Mouse (Mus musculus): ENCODE measurements around the gene Gm5141. TPM values are rescaled to one million over a fixed set of nuclear protein-coding genes. Genes with fewer than 3 reads are reported as not detected.
"Not testable (repeated sequence)": the region's sequence is repeated elsewhere in the genome, so short reads cannot be mapped to it uniquely, and the experiment has no call there.

Gm5141 gene
- 11.7 and 13.1 TPM in 2 replicates for polyA plus RNA-seq (2014; fragmentation: Nextera tagmentation; extraction: Ambion mirVana)

DNA sequence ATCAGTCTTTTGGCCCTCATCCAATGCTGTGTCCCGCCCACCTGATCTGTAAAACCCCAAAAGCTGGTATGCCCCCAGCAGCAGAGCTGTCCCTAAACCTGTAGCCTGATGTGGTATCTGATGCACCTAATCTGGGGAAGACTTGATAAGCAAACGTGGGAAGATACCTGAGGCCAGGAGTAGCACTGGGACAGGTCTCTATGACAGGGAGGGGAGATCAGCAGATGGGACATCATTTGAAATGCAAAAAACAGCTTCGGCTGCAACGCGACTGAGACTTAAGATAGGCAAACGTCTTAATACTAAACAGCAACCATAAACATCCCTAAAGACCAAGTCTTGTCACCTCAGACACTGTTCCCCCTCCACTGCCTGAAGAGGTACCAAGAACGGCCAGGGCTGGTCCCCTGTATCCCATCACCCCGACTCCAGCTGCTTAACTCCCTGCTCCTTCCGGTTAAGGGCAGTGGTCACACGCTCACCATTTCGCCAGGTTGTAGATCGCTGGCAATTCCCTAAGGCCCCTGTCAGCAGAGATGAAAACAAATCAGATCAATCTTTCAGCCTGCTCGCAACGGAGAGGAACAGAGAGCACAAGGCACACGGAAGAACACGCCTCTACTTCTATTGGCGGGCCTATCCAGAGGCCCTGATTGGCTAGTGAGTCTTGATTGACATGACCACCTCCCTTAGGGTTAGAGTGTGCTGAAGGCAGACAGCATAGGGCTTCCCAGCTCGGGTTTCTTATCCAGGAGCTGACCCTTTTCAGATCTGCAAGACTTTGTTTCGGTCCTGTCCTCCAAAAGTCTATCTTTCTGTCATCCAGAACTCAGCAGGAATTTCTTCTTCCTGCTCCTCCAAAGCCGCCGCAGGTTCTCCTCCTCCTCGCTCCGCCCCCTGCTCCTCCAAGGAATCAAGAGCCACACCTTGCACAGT lies at the start of gene Gm5141:
TSS of gene Gm5141 (minus strand) at position 610 of the 936 bp plus-strand sequence.
- H3K9me3 ChIP-seq (ENCODE audit: control insufficient read depth, low read length); H3K27ac ChIP-seq (ENCODE audit: low read depth, low read length); H3K36me3 ChIP-seq (ENCODE audit: control insufficient read depth, insufficient read depth, low read length); H3K4me1 ChIP-seq (replicated peaks; ENCODE audit: control insufficient read depth, insufficient read depth, low read length); H3K27me3 ChIP-seq (ENCODE audit: control insufficient read depth, insufficient read depth, low read length): not testable (repeated sequence)
- 6% methylated on average over 19 of the region's 23 CpGs for WGBS
- ATAC-seq (replicated peaks; ENCODE audit: low FRiP score) (peak; percentile 100), DNase-seq (ENCODE audit: low spot score) (peak; percentile 51)
- Histone ChIP-seq H3K9ac (ENCODE audit: low read length) (peak within 1 kb of the TSS; percentile 61), H3K4me2 (ENCODE audit: low read depth, low read length, severe bottlenecking) (peak within 1 kb of the TSS; percentile 55), H3K4me3 (ENCODE audit: low read depth, low read length) (peak within 1 kb of the TSS; percentile 42)

DNA sequence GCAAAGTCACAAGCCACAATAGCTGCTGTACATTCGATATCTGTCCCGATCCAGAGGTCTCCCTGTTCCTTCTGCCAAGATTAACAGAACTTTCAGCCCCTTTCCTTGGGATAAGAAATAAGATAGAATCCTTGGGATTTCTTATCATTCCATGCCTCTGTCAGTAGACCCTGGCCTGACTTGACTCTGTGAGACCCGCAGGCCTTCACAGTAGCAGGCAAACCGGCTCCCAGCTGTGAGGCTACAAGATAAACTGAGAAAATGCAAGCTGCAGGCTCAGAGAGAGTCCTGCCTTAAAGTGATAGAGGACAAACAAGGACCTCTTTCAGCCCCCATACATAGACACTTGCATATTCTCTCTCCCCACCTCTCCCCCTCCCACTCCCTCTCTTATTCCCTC lies 47.7 kb upstream of the Gm5141 start:
- no peaks in the 10 kb centered on the region for H3K9me3 ChIP-seq (ENCODE audit: control insufficient read depth, low read length)
- no peaks in the 10 kb centered on the region for H3K36me3 ChIP-seq (ENCODE audit: control insufficient read depth, insufficient read depth, low read length)
- DNase-seq (ENCODE audit: low spot score) (no peak), ATAC-seq (replicated peaks; ENCODE audit: low FRiP score) (no peak)
- no peaks in the 10 kb centered on the region for H3K27me3 ChIP-seq (ENCODE audit: control insufficient read depth, insufficient read depth, low read length)
- no peaks in the 10 kb centered on the region for H3K4me1 ChIP-seq (replicated peaks; ENCODE audit: control insufficient read depth, insufficient read depth, low read length)
- no peak overlapping the region for H3K4me2 ChIP-seq (ENCODE audit: low read depth, low read length, severe bottlenecking)
- H3K27ac ChIP-seq (ENCODE audit: low read depth, low read length): no peak overlapping the region
- WGBS: 39% methylated on average over 4 of the region's 4 CpGs
- no peak overlapping the region for H3K9ac ChIP-seq (ENCODE audit: low read length)
- H3K4me3 ChIP-seq (ENCODE audit: low read depth, low read length): no peak overlapping the region

DNA sequence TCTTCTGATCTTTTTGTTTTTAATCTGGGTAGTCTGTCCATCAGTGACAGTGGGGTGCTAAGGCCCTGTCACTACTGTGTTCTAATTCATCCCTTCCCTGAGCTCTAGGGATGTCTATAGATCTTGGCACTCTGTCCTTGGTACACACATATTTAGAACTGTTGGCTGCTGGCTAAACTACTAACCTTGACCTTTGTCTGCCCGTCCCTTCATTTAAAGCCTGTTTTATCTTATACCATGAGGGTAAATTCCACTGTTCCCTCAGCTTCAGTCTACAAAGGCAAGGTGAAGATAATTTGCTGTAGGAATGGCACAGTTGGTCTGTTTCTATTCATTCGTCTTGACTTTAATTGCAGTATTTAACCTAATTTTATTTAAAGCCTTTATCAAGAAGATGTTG lies 46.6 kb upstream of the Gm5141 start:
- no peaks in the 10 kb centered on the region for H3K36me3 ChIP-seq (ENCODE audit: control insufficient read depth, insufficient read depth, low read length)
- no peak overlapping the region for H3K9ac ChIP-seq (ENCODE audit: low read length)
- ATAC-seq (replicated peaks; ENCODE audit: low FRiP score): no peak
- WGBS: 90% methylated on average over 2 of the region's 2 CpGs
- no peak overlapping the region for H3K27ac ChIP-seq (ENCODE audit: low read depth, low read length)
- no peak overlapping the region for H3K4me3 ChIP-seq (ENCODE audit: low read depth, low read length)
- no peaks in the 10 kb centered on the region for H3K27me3 ChIP-seq (ENCODE audit: control insufficient read depth, insufficient read depth, low read length)
- H3K4me1 ChIP-seq (replicated peaks; ENCODE audit: control insufficient read depth, insufficient read depth, low read length): no peaks in the 10 kb centered on the region
- DNase-seq (ENCODE audit: low spot score): no peak
- no peak overlapping the region for H3K4me2 ChIP-seq (ENCODE audit: low read depth, low read length, severe bottlenecking)
- no peaks in the 10 kb centered on the region for H3K9me3 ChIP-seq (ENCODE audit: control insufficient read depth, low read length)

DNA sequence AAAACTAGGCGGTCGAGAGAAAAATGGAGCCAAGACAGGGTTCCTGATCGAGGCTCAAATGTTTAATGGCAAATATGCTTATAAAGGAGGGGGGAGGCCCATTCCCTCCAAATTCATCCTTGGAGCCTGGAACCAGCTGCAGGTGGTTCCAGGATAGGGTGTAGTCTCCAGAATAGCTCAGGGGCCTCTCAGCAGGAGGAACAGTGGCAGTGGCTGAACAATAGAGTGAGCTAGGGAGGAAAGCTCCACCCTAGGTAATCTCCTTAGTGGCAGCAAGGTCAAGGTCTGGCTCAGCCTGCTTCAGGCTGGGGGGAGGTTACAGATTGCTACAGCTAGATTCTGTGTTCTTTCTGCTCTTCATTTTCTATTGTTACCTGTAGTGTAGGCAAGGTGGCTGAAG lies 30.1 kb upstream of the Gm5141 start:
- not testable (repeated sequence) for H3K9ac ChIP-seq (ENCODE audit: low read length); DNase-seq (ENCODE audit: low spot score); H3K27me3 ChIP-seq (ENCODE audit: control insufficient read depth, insufficient read depth, low read length); H3K4me2 ChIP-seq (ENCODE audit: low read depth, low read length, severe bottlenecking); H3K4me1 ChIP-seq (replicated peaks; ENCODE audit: control insufficient read depth, insufficient read depth, low read length); H3K36me3 ChIP-seq (ENCODE audit: control insufficient read depth, insufficient read depth, low read length); H3K9me3 ChIP-seq (ENCODE audit: control insufficient read depth, low read length); ATAC-seq (replicated peaks; ENCODE audit: low FRiP score); H3K4me3 ChIP-seq (ENCODE audit: low read depth, low read length); H3K27ac ChIP-seq (ENCODE audit: low read depth, low read length)
- 76% methylated on average over 3 of the region's 3 CpGs for WGBS

DNA sequence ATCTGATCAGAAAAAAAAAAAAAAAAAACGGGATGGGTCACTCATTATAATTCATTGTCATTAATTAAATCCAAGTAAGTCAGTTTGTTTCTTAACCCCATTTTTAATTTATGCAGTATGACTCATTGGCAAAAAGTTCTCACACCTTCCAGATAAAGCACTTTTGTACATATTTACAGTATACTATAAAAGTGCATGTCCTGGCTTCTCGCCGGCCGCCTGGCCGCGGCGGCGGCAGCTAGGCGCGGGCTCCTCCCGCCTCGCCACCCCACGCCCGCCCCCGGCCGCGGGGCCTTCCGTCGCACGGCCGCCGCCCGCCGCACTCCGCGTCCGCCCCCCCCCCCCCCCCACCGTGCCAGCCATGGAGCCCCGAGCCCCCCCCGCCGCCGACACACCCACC lies 27.1 kb upstream of the Gm5141 start:
- WGBS: 11% methylated on average over 32 of the region's 32 CpGs
- ATAC-seq (replicated peaks; ENCODE audit: low FRiP score) (no peak), DNase-seq (ENCODE audit: low spot score) (peak; percentile 52)
- Histone ChIP-seq H3K4me3 (ENCODE audit: low read depth, low read length) (peak overlapping the region; percentile 26), H3K36me3 (ENCODE audit: control insufficient read depth, insufficient read depth, low read length) (no peaks in the 10 kb centered on the region), H3K9me3 (ENCODE audit: control insufficient read depth, low read length) (no peaks in the 10 kb centered on the region), H3K4me2 (ENCODE audit: low read depth, low read length, severe bottlenecking) (peak overlapping the region; percentile 42; the same call in 1 of the 2 replicates), H3K4me1 (replicated peaks; ENCODE audit: control insufficient read depth, insufficient read depth, low read length) (no peaks in the 10 kb centered on the region), H3K27me3 (ENCODE audit: control insufficient read depth, insufficient read depth, low read length) (no peaks in the 10 kb centered on the region), H3K9ac (ENCODE audit: low read length) (no peak overlapping the region), H3K27ac (ENCODE audit: low read depth, low read length) (no peak overlapping the region)

DNA sequence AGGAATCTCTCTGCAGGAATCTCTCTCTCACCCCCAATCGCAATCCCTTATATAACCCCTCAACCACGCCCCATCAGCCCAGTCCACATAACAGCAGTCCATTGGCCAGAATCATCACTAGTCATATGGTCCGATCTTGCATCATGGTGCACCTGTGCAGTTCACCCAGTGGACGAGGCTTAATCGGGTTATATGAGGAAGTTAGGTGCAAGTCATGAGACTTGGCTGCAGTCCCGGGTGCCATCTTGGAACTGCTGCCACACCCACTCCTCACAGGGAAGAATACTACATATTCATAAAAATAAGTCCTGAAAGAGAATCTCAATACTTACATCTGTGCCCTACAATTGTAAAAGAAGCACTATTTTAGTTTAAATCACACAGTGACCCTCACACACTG lies 22.4 kb upstream of the Gm5141 start:
- not testable (repeated sequence) for H3K36me3 ChIP-seq (ENCODE audit: control insufficient read depth, insufficient read depth, low read length); H3K9ac ChIP-seq (ENCODE audit: low read length); H3K9me3 ChIP-seq (ENCODE audit: control insufficient read depth, low read length); H3K4me2 ChIP-seq (ENCODE audit: low read depth, low read length, severe bottlenecking); H3K4me1 ChIP-seq (replicated peaks; ENCODE audit: control insufficient read depth, insufficient read depth, low read length); DNase-seq (ENCODE audit: low spot score); H3K27ac ChIP-seq (ENCODE audit: low read depth, low read length); H3K27me3 ChIP-seq (ENCODE audit: control insufficient read depth, insufficient read depth, low read length); H3K4me3 ChIP-seq (ENCODE audit: low read depth, low read length); ATAC-seq (replicated peaks; ENCODE audit: low FRiP score)
- WGBS: 93% methylated on average over 6 of the region's 6 CpGs

DNA sequence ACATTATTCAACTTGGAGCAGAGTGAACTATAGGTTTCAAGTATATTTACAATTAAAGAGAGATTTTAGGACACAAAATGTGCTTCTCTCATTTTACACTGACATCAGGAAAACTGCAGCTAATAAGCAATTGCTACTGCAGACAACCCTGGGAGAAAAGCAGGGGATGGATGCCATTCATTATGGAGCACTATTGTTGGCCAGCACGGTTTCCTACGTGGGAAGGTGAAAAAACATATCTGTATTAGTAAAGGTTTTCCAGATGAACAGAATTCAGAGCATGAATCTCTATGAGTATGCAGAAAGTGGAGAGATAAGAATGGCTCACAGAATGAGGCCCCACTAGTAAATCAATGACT lies 506 bp upstream of the Gm5141 start:
- peak overlapping the region; percentile 42 for H3K4me3 ChIP-seq (ENCODE audit: low read depth, low read length)
- H3K4me1 ChIP-seq (replicated peaks; ENCODE audit: control insufficient read depth, insufficient read depth, low read length); H3K27me3 ChIP-seq (ENCODE audit: control insufficient read depth, insufficient read depth, low read length); H3K9ac ChIP-seq (ENCODE audit: low read length); H3K36me3 ChIP-seq (ENCODE audit: control insufficient read depth, insufficient read depth, low read length); DNase-seq (ENCODE audit: low spot score); H3K27ac ChIP-seq (ENCODE audit: low read depth, low read length); H3K9me3 ChIP-seq (ENCODE audit: control insufficient read depth, low read length): not testable (repeated sequence)
- 73% methylated on average over 2 of the region's 2 CpGs for WGBS
- peak; percentile 47; the same call in 1 of the 2 replicates for ATAC-seq (replicated peaks; ENCODE audit: low FRiP score)
- peak overlapping the region; percentile 32; the same call in 1 of the 2 replicates for H3K4me2 ChIP-seq (ENCODE audit: low read depth, low read length, severe bottlenecking)

DNA sequence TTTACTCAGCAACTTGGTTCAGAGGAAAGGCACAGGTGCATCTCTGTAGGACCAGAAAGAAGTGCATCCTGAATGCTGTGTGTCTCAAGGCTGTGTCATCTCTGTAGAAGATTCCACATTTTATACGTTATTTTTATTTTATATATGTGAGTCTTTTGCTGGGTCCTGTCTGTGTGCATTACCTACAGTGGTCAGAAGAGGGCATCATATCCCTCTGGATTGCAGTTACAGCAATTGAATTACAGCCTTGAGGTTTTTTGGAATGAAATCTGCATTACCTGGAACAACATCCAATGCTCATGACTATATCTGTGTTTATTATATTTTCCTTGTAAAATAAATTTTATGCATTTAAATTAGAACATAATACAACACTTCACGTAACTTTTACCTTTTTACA lies 21.8 kb downstream of the Gm5141 start:
- 66% methylated on average over 2 of the region's 2 CpGs for WGBS
- not testable (repeated sequence) for H3K27ac ChIP-seq (ENCODE audit: low read depth, low read length); H3K9me3 ChIP-seq (ENCODE audit: control insufficient read depth, low read length); ATAC-seq (replicated peaks; ENCODE audit: low FRiP score); H3K9ac ChIP-seq (ENCODE audit: low read length); H3K36me3 ChIP-seq (ENCODE audit: control insufficient read depth, insufficient read depth, low read length); H3K4me2 ChIP-seq (ENCODE audit: low read depth, low read length, severe bottlenecking); H3K27me3 ChIP-seq (ENCODE audit: control insufficient read depth, insufficient read depth, low read length); H3K4me3 ChIP-seq (ENCODE audit: low read depth, low read length); H3K4me1 ChIP-seq (replicated peaks; ENCODE audit: control insufficient read depth, insufficient read depth, low read length)
- DNase-seq (ENCODE audit: low spot score): peak; percentile 51

Measured in forebrain, embryonic 11.5 days (tissue).